Mouse (Mus musculus): ENCODE measurements around the gene Tmem229b. TPM values are rescaled to one million over a fixed set of nuclear protein-coding genes. Genes with fewer than 3 reads are reported as not detected.
"Not testable (repeated sequence)": the region's sequence is repeated elsewhere in the genome, so short reads cannot be mapped to it uniquely, and the experiment has no call there.

The Tmem229b gene
- polyA plus RNA-seq, 1 experiment = 2.6 TPM

DNA sequence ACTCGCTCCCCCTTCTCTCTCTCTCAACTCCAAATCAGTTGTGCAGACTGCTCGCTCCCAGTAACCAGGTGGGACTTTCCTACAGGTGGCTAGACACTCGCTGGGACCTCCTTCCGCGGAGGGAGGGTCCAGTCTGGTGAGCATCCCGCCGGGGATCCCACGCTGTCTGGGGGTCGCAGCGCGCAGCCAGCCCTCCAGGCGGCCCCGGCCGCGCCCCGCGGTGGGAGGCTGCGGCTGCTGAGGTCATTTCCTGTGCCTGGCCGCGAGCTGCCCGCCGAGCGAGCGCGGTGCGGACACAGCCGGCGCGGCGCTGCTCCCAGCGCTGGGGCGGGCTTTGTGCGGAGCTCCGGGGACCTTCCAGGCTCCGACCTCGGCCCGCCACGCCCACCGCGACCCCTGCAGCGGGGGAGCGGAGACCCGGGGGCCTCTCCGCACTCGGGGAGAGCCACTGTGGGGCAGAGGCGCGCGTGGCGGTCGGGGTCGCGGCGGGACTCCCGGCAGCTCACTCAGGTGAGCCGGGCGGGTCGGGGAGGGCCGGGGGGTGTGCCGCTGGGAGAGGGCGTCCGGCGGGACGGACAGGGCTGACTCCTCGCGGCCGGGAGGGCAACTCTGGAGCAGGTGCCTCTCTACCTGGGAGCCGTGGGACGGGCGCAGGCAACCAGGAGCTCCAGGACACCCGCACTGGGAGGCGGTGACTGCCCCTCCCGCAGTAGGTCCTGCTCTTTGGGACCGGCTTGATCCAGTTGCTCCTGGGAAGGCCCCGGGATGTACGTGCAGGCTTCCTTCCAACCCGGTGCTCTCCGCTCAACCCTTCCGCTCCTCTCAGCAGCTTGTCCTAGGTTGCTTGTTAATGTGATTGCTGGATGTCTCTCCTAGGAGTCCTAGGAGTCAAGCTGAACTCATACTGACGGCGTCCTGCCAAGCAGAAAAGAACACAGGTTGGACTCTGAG lies 21.8 kb upstream of the Tmem229b start, which contains the start of gene Plekhh1:
Gene Plekhh1, plus strand, starts transcription at position 253 of the 951 bp plus-strand sequence.
- Histone ChIP-seq H3K27me3 (ENCODE audit: control insufficient read depth, insufficient read depth, low read length) (no peaks in the 10 kb centered on the region), H3K27ac (ENCODE audit: control insufficient read depth, insufficient read depth, low read depth, low read length) (peak within 1 kb of the TSS; percentile 54), H3K4me3 (ENCODE audit: control insufficient read depth, low read depth, low read length) (peak within 1 kb of the TSS; percentile 93), H3K36me3 (ENCODE audit: control insufficient read depth, insufficient read depth, low read length) (no peaks in the 10 kb centered on the region), H3K4me1 (ENCODE audit: control insufficient read depth, insufficient read depth, low read length) (peaks cover 9% of the 10 kb centered on the region)
- no peak for TF ChIP-seq CTCF (IDR thresholded peaks at IDR 0.05; ENCODE audit: control insufficient read depth, insufficient read depth, insufficient replicate concordance, low read depth, low read length)
- TF ChIP-seq POLR2A (IDR thresholded peaks at IDR 0.05; ENCODE audit: control insufficient read depth, low read depth, low read length) = no peak; the same call in 1 of the 2 replicates

DNA sequence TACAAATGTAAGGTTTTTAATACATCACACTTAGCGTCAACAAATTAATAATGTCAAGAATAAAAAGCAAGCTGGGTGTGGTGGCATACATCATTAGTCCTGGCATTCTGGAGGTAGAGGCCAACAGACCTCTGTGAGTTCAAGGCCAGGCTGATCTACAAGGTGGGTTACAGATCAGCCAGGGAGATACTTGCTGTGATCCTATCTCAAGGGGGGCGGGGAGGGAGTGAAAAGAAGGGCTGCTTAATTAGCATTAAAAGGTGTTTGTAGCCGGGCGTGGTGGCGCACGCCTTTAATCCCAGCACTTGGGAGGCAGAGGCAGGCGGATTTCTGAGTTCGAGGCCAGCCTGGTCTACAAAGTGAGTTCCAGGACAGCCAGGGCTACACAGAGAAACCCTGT lies 20.1 kb upstream of the Tmem229b start:
- not testable (repeated sequence) for H3K4me1 ChIP-seq (ENCODE audit: control insufficient read depth, insufficient read depth, low read length); H3K4me3 ChIP-seq (ENCODE audit: control insufficient read depth, low read depth, low read length); H3K27me3 ChIP-seq (ENCODE audit: control insufficient read depth, insufficient read depth, low read length); H3K36me3 ChIP-seq (ENCODE audit: control insufficient read depth, insufficient read depth, low read length); H3K27ac ChIP-seq (ENCODE audit: control insufficient read depth, insufficient read depth, low read depth, low read length)

DNA sequence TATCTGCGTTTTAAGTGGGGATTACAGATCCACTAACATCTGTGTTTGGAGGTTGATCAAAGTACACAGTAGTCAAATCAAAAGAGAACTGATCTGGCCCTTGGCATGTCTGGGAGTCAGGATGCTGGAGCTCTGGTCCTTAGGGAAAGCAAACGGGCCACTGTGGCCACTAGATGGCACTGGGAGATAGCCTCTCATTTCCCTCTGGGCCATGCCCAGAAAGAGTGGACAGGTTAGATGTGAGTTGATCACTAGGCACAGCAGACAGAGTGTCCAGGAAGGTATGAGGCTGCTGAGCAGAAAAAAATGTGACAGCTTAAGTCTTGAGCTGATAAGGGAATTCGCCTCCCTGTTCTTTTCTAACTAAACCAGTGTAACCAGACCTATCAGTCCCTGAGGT lies 15.5 kb upstream of the Tmem229b start:
- H3K36me3 ChIP-seq (ENCODE audit: control insufficient read depth, insufficient read depth, low read length) = no peaks in the 10 kb centered on the region
- H3K4me3 ChIP-seq (ENCODE audit: control insufficient read depth, low read depth, low read length) = no peak overlapping the region
- H3K4me1 ChIP-seq (ENCODE audit: control insufficient read depth, insufficient read depth, low read length) = no peaks in the 10 kb centered on the region
- H3K27me3 ChIP-seq (ENCODE audit: control insufficient read depth, insufficient read depth, low read length) = no peaks in the 10 kb centered on the region
- TF ChIP-seq CTCF (IDR thresholded peaks at IDR 0.05; ENCODE audit: control insufficient read depth, insufficient read depth, insufficient replicate concordance, low read depth, low read length) (peak; percentile 51; the same call in 1 of the 2 replicates), POLR2A (IDR thresholded peaks at IDR 0.05; ENCODE audit: control insufficient read depth, low read depth, low read length) (no peak)
- H3K27ac ChIP-seq (ENCODE audit: control insufficient read depth, insufficient read depth, low read depth, low read length) = no peak overlapping the region

DNA sequence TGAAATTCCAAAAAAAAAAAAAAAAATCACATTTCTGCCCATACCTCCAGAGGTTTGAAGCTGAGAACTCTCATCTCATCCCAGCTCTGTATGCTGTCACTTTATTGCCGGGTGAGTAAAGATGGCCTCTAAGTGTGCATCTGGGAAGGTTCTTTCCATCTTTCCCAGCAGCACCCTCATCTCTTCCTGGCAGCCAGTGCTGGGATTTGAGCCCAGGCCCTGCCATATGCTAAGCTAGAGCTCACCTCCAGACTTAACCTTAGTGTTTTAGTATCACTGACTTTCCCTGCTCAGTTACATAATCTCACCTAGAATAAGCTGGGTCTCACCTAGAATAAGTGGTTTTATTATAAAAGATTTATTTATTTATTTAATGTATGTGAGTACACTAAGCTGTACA lies 14.5 kb upstream of the Tmem229b start:
- TF ChIP-seq POLR2A (IDR thresholded peaks at IDR 0.05; ENCODE audit: control insufficient read depth, low read depth, low read length) (no peak), CTCF (IDR thresholded peaks at IDR 0.05; ENCODE audit: control insufficient read depth, insufficient read depth, insufficient replicate concordance, low read depth, low read length) (no peak)
- Histone ChIP-seq H3K36me3 (ENCODE audit: control insufficient read depth, insufficient read depth, low read length) (no peaks in the 10 kb centered on the region), H3K4me1 (ENCODE audit: control insufficient read depth, insufficient read depth, low read length) (no peaks in the 10 kb centered on the region), H3K27me3 (ENCODE audit: control insufficient read depth, insufficient read depth, low read length) (no peaks in the 10 kb centered on the region), H3K4me3 (ENCODE audit: control insufficient read depth, low read depth, low read length) (no peak overlapping the region), H3K27ac (ENCODE audit: control insufficient read depth, insufficient read depth, low read depth, low read length) (no peak overlapping the region)

DNA sequence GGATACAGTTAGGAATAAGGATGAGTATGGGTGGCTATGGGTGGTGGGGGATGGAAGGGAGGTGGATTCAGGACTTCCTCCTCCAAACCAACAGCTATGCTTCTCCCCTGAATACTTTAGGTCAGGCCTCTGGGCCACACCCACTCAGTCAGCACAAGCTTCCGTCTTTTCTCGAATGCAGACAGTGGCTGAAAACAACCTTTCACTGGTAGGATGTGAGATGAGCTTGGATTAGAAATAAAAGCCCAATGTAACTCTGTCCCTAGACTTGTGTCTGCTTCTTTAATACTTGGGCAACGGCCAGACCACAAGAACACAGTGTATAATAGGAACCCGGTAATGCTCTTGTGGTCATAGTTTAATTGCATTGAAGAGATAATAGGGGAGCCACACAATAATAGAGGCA lies 10.6 kb upstream of the Tmem229b start:
- Histone ChIP-seq H3K4me3 (ENCODE audit: control insufficient read depth, low read depth, low read length) (no peak overlapping the region), H3K4me1 (ENCODE audit: control insufficient read depth, insufficient read depth, low read length) (no peaks in the 10 kb centered on the region), H3K27ac (ENCODE audit: control insufficient read depth, insufficient read depth, low read depth, low read length) (no peak overlapping the region), H3K27me3 (ENCODE audit: control insufficient read depth, insufficient read depth, low read length) (no peaks in the 10 kb centered on the region), H3K36me3 (ENCODE audit: control insufficient read depth, insufficient read depth, low read length) (no peaks in the 10 kb centered on the region)
- TF ChIP-seq POLR2A (IDR thresholded peaks at IDR 0.05; ENCODE audit: control insufficient read depth, low read depth, low read length) (no peak), CTCF (IDR thresholded peaks at IDR 0.05; ENCODE audit: control insufficient read depth, insufficient read depth, insufficient replicate concordance, low read depth, low read length) (no peak)

DNA sequence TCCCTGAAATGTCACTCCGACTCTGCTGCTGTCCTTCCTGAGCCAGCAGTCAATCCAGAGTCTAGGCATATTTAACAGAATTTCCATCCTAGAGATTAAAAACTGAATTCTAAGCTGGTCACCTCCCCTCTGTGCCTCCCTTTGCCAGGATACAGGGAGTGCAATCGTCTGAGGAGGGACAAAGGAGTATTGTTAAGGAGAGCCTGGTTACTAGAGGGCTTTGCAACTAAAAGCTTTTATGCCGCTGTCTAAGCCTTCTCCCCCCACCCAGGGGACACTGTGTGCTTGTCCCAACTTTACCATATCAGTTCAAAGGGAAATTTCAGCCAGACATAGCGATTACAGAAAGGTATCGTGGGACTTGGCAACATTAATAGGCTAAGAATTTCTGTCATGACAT lies 8.7 kb upstream of the Tmem229b start:
- Histone ChIP-seq H3K4me3 (ENCODE audit: control insufficient read depth, low read depth, low read length) (no peak overlapping the region), H3K27ac (ENCODE audit: control insufficient read depth, insufficient read depth, low read depth, low read length) (no peak overlapping the region), H3K4me1 (ENCODE audit: control insufficient read depth, insufficient read depth, low read length) (no peaks in the 10 kb centered on the region), H3K27me3 (ENCODE audit: control insufficient read depth, insufficient read depth, low read length) (no peaks in the 10 kb centered on the region), H3K36me3 (ENCODE audit: control insufficient read depth, insufficient read depth, low read length) (no peaks in the 10 kb centered on the region)
- TF ChIP-seq CTCF (IDR thresholded peaks at IDR 0.05; ENCODE audit: control insufficient read depth, insufficient read depth, insufficient replicate concordance, low read depth, low read length) (no peak), POLR2A (IDR thresholded peaks at IDR 0.05; ENCODE audit: control insufficient read depth, low read depth, low read length) (no peak)

DNA sequence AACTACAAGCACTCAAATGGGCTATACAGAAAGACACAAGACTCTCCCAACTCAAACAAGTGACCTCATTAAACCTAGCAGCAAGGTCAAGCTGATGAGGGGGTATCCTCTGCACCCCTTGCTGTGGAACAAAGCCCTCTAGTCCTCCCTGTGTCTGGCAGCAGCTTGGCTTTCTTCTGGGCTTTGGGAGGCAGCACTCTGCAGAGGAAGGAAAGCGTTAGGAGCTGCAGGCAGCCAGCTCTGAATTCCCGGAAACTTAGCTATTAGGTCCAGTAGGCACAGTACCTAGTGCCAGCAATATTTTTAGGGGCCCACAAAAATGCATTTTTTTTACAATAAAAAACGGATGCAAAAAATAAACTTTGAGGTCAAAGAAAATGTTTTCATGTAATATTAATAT lies 3.1 kb upstream of the Tmem229b start:
- TF ChIP-seq POLR2A (IDR thresholded peaks at IDR 0.05; ENCODE audit: control insufficient read depth, low read depth, low read length) = no peak
- Histone ChIP-seq H3K36me3 (ENCODE audit: control insufficient read depth, insufficient read depth, low read length) (no peaks in the 10 kb centered on the region), H3K4me1 (ENCODE audit: control insufficient read depth, insufficient read depth, low read length) (no peaks in the 10 kb centered on the region; the same call in 1 of the 2 replicates), H3K27ac (ENCODE audit: control insufficient read depth, insufficient read depth, low read depth, low read length) (no peak overlapping the region), H3K27me3 (ENCODE audit: control insufficient read depth, insufficient read depth, low read length) (peaks cover 2% of the 10 kb centered on the region; the same call in 1 of the 2 replicates), H3K4me3 (ENCODE audit: control insufficient read depth, low read depth, low read length) (no peak overlapping the region)

All from testis, adult 2 months (tissue).